Mouse (Mus musculus): ENCODE measurements around the gene Tagap1. TPM values are rescaled to one million over a fixed set of nuclear protein-coding genes. Genes with fewer than 3 reads are reported as not detected.

The Tagap1 gene
- 21.3 and 32.0 TPM in 2 replicates for polyA plus RNA-seq (2015; fragmentation: Nextera tagmentation; extraction: Ambion mirVana)

DNA sequence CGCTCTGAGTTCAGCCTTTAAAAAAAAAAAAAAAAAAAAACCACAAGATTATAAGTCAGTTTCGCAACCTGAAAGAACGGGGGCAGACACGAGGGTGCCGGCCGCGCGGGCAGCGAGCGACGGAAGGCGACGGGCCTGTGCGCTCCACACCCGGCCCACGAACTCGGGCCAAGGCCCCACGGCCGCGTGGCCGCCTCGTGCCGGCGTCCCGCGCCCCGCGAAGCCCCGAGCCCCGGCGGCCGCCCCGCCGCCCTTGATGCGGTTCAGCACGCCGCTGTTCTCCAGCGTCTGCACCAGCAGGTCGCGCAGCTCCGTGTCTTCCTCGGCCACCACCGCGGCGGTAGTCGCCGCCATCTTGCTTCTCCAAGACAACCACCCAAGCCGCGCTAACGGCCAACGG, at the start of gene Tagap1:
Gene Tagap1, minus strand, starts transcription at position 381 of the 400 bp plus-strand sequence.

DNA sequence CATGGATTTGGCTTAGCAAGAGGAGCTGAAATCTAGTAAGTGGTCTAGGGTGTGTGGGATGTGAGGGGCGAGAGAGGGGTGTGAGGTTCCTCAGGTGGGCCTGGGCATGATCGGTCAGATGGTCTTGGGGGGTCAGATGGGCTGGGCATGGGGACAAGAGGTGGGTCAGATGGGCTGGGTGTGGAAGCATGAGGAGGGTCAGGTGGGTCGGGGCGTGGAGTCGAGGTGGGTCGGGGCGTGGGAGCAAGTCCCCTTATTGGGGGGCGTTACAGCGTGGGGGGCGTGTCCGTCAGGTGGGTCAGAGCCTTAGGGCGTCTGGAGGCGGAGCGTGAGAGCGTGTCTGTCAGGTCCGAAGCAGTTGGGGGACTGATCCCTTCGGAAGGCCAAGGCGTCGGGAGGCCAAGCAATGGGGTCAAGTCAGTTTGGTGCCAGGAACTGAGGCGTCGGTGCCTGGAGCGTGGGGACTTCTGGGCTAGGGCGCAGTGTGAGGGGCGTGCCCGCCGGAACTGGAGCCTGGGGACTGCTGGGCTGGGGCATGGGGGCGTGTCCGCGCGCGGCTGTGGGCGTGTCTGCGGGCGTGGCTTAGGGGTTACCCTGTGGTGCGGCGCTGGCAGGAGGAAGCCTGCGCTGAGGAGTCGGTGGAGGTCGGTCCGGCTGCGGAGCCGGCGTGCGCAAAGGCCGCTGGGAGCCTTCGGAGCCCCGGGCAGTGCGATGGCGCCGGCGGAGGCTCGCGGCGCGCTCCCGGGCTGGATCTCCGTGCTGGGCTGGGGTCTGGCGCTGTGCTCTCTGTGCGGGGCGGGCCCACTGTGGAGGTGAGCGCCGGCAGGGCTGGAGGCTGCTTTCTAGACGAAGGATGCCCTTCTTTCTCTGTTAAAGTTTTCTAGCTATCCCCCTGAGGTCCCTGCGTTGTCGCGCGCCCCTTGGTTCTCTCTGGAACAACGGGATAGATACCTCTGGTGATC, 17.6 kb upstream of the Tagap1 start, which contains the start of gene Gm49721:
Gene Gm49721, plus strand, starts transcription at position 618 of the 962 bp plus-strand sequence.

GRCm38 (mm10) chr17:6970334-6970733, 9.4 kb upstream of the Tagap1 start, which contains the start of gene Rnaset2b:
Gene Rnaset2b (plus strand): TSS chr17:6970634.

GRCm38 (mm10) chr17:6947984-6948768, 12.8 kb downstream of the Tagap1 start, which contains the start of gene Rsph3b:
Gene Rsph3b (minus strand): TSS chr17:6948682.

Other genes with a start within 250 kb of the Tagap1 start
- 25.2 and 29.9 TPM in 2 replicates for gene Ezr, start 178.4 kb downstream of the Tagap1 start, polyA plus RNA-seq (2015; fragmentation: Nextera tagmentation; extraction: Ambion mirVana)
- 36.1 and 50.7 TPM in 2 replicates for gene Rsph3b, start 12.5 kb downstream of the Tagap1 start, polyA plus RNA-seq (2015; fragmentation: Nextera tagmentation; extraction: Ambion mirVana)
- gene Rnaset2b, start 9.5 kb upstream of the Tagap1 start, polyA plus RNA-seq (2015; fragmentation: Nextera tagmentation; extraction: Ambion mirVana), result 407 and 596 TPM in 2 replicates
- 0.05 and 0.28 TPM in 2 replicates for gene Gm49721, start 17.7 kb upstream of the Tagap1 start, polyA plus RNA-seq (2015; fragmentation: Nextera tagmentation; extraction: Ambion mirVana)
- gene Gm1604a, start 64.4 kb upstream of the Tagap1 start, polyA plus RNA-seq (2015; fragmentation: Nextera tagmentation; extraction: Ambion mirVana), result not detected in 2 replicates
- gene Rps6ka2, start 209.0 kb upstream of the Tagap1 start, polyA plus RNA-seq (2015; fragmentation: Nextera tagmentation; extraction: Ambion mirVana), result 7.5 and 7.9 TPM in 2 replicates

Measured in adrenal gland, postnatal 0 days (tissue).